Mouse (Mus musculus): Measurements from ENCODE around the gene Gm9999. TPM values are rescaled to one million over a fixed set of nuclear protein-coding genes. Genes with fewer than 3 reads are reported as not detected.

Gene Gm9999
- total RNA-seq, 2 experiments from 2014 or later: not detected

DNA sequence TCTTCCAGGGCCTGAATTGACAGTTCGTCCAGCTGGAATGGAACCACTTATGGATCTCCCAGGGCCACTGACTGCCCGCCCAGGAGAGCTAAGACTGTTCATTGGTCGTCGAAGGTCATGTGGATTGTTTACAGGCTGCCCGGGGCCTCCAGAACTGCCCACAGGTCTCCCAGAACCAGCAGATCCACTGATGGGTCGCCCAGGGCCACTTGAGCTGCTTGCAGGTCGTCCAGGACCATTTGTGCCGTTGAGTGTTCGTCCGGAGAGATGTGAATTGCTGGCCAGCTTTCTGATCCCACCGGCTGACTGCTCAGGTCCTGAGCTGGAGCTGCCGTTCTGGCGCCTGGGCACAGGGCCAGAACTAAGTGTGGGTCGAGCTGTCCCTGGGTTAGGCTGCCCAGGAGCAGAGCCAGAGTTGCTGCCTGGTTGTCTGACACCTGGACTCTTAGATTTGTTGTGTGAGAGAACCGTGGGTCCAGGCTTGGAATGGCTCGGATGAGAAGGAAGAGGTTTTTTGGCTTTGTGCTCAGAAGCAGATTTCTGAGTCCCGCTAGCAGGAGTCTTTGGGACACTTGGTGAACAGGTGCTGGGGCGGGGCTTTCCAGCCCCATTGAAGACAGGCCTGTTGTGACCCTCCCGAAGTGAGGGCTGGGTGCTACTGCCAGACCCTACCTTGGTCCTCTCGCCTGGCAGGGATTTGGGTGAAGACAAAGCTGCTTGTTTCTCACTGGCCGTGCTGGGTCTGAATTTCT, 14.4 kb downstream of the Gm9999 start:
- DNase-seq (ENCODE audit: low spot score in 2 of 2): no peak
- intact Hi-C loops (cut with DNase I): no loop called here

DNA sequence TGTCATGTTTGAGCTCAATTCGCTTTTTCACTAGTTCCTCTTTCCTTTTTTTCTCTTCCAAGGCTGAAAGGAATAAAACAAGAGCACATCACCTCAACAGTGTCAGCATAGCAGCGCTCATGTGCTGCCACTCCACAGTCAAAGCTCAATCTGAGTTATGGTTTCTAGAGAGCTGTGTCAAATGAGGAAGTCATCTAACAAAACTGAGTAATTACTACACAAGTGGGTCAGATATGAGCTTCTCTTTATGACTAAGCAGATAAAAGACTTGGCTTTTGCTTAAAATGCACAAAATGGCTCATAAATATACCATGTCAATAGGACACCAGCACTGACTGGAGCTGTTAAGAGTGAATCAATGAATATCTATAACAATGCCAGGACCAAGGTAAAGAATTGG, 15.6 kb downstream of the Gm9999 start:
- DNase-seq (ENCODE audit: low spot score in 2 of 2): no peak
- intact Hi-C loops (cut with DNase I): no loop called here

DNA sequence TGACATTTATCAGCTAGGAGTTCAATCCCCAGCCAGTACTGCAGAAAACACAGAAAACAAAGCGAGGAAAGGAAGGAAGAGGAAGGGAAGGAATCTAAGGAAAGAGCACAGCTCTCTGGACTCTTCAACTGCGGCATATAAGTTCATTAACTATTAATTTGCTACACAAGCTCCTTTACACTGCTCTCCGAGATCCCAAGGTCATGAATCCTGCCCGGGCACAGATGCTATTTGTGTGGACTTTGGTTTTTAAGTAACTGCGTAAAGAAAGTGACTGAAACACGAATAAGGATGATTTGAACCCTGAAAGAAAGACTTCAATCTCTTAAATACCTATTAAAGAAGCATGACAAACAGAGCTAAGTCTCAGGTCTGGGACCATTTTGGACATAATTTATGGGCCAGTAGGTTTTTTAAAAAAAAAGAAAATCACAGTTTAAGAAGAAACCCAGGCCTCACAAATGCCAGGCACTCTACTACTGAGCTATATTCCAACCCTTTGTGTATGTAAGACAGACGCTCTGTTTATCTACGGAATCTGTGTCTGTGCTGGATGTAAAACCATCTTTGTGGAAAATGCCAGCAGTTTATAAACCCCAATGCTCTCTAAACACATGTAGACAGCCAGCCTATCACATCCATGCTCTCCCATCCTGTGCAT, 16.7 kb downstream of the Gm9999 start:
- intact Hi-C loops (cut with DNase I): no loop called here
- DNase-seq (ENCODE audit: low spot score in 2 of 2): no peak

DNA sequence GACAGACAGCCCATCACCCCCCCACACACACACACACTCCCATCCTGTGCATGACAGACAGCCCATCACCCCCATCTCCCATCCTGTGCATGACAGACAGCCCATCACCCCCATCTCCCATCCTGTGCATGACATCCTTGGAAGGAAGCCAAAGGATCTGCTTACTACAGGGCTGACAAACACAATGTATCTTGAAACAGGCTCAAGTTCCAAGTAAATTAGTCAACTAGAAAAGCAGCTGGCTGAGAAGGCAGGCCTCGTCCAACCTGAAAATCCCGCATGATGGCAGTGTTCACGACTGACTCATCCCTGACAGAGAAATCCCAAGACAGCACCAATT, 17.2 kb downstream of the Gm9999 start:
- DNase-seq (ENCODE audit: low spot score in 2 of 2): no peak
- intact Hi-C loops (cut with DNase I): no loop called here

DNA sequence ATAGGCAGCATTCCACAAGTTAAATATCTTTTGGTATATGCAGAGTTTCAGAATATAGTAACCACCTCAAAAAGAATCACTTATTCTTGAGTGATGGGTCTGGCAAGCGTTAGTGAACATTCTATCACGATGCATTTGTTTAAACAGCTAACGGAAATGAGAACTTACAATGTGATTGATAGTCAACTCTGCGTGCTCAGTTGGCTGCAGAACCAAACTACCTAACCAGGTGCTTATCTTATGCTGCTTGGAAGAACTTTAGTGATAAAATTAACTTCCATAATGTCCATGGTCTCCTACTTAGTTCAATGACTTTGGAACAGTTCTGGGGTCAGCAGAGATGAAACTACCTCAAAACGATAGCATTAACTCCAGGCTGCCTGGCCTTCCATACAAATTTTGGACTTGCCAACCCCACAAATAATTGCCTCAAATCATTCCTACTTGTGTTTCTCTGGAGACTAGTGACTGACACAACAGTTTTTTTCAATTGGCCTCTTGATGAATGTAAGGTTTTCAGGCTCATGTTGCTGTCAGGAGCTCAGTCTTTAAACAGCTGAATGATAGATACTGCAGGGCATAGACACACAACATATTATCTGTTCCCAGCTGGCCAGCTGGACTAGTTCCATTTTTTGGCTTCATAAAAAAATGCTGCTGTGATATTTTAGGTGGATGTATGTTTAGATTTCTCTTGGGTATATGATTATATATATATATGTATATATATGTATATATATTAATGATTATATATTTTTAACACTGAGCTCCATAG, 17.9 kb downstream of the Gm9999 start:
- DNase-seq (ENCODE audit: low spot score in 2 of 2): no peak
- intact Hi-C loops (cut with DNase I): no loop called here

DNA sequence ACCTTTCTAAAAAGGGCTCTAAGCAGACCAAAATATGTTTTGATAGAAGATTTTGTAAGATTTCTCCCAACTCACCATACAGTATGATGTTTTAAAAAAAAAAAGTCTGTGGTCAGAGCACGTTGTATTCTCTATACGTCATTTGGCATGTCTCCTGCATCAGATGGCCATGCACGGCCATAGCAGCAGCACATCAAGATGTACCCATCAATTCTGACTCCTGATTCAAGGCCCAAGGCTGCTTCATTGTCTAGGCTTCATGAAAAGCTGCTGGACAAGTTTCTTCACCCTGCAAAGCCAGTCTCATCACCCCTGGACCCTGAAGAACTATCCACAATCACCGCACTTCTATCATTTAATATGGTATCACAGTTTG, 18.5 kb downstream of the Gm9999 start:
- DNase-seq (ENCODE audit: low spot score in 2 of 2): no peak
- intact Hi-C loops (cut with DNase I): no loop called here

DNA sequence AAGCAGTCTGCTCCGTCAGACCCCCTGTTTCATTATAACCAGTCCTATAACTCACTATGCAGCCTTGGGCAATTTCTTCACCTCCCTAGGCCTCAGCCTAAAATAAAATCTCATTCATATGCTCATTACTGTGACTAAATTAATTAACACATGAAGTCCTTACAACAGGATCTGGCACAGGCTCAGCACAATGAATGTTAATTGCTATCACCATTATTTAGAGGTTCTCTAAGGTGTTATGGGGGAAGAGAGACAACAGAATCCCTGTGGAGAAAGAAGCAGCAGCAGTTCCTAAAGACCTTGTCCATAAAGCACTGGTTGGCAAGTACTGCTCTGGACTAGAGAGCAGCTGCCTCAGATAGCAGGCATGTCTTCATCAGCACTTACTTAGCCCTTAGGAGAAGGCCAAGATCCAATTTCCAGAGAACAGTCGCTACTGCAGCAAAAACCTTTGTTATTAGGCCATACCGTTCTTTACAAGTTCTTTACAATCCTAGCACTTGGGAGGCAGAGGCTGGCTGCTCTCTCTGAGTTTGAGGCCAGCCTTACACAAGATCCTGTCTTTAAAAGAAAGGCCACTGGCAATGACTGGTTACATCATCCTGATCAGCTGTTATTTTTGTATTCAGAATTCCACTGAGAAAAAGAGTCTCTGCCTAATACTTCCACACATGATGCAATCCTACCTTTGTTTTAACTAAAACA, 20.2 kb downstream of the Gm9999 start:
- intact Hi-C loops (cut with DNase I): no loop called here
- DNase-seq (ENCODE audit: low spot score in 2 of 2): no peak

DNA sequence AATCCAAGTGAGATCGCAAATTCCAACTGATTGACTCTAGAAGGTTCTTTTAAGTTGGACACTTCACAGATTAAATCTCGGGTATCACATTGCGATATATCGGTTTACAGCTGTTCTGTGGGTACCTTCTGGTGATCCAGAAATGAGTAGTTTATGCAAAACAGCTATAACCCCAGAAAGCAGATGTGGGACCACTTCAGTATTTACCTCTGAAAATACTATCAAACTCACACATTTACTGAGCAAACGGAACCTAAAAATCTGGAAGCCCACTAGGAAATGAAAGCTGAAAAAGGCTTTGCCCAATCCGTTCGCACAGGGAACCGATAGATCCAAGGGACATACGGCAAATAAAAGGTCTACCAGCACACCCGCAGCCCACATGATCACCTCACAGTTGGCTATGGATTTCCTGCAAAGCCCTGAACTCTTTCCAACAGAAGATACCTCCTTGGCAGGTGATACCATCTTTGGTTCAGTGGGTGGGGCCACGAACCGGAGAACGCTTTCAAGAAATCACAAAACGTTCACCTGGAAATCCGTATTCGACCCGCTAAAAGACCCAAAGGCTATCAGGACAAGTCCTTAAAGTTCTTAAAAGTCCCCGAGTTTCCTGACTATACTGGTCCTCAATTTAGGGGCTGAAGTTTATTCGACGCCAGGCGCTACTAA, 23.9 kb downstream of the Gm9999 start:
- DNase-seq (ENCODE audit: low spot score in 2 of 2): no peak
- intact Hi-C loops (cut with DNase I): loop anchor here (5.0 kb wide), 1 partner anchor 210 kb away; the partner anchor contains the start of genes Gtf2h1 and Hps5

DNA sequence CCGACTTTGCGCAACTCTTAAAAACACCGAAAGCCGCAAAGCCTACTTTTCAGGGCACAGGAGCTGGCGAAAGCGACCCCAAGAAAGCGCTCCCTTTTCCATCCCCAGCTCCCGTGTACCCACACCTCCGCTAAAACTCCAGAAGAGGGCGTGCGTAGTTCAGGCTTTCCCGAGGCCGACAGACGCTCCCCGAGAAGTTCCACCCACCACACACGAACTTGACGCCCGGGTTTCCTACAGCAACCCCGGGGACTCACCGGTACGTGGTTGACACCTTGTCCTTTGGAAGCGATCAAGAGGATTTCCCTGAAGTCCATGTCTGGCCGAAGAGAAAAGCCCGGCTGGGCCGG, 24.4 kb downstream of the Gm9999 start:
- intact Hi-C loops (cut with DNase I): loop anchor here (2.0 to 5.0 kb wide), 2 partner anchors 49 to 210 kb away; partner anchors contain the start of genes Gtf2h1, Hps5 and Uevld
- DNase-seq (ENCODE audit: low spot score in 2 of 2): no peak

DNA sequence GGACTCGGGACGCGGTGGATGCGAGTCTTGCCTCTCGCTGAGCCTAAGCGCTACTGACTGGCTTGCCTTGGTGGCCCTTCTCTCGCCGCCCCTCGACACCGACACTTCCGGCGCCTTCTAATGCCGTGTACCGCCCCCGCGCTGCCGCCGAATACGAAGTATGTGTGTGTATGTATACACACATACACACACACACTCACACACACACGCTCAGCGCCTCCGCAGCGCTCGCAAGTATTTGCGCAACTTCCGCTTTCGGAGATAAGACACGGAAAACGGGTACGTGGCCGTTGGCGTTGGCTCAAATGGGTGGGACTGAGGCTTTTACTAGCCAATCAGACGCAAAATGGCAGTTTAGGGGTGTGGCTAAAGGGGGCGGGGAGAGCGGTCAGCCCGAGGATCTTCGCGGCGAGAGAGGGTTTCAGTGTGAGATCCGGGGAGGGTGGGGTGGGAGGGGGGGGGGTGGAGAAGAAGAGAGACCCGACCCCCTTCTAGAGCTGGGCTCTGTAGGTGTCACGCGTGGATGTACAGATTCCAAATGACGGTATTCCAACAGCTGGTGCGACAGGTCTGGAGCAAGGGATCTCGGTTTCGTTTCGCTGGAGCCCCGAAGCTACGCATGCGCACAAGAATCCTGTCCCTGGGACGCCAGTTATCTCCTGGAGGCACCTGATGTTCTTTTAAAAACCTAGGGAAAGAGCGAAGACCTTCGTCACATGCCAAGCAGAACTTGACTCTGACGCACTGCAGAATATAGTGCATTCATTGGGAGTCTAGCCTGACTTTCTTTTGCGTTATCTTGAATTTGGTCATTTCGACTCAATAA, 25.0 kb downstream of the Gm9999 start, which contains the start of gene Spty2d1:
TSS of gene Spty2d1 (minus strand) at position 244 of the 826 bp plus-strand sequence.
- peak; percentile 99 to 100 for DNase-seq (ENCODE audit: low spot score in 2 of 2)
- intact Hi-C loops (cut with DNase I): loop anchor here (2.0 to 5.0 kb wide), 2 partner anchors 50 to 211 kb away; partner anchors contain the start of genes Gtf2h1, Hps5 and Uevld

DNA sequence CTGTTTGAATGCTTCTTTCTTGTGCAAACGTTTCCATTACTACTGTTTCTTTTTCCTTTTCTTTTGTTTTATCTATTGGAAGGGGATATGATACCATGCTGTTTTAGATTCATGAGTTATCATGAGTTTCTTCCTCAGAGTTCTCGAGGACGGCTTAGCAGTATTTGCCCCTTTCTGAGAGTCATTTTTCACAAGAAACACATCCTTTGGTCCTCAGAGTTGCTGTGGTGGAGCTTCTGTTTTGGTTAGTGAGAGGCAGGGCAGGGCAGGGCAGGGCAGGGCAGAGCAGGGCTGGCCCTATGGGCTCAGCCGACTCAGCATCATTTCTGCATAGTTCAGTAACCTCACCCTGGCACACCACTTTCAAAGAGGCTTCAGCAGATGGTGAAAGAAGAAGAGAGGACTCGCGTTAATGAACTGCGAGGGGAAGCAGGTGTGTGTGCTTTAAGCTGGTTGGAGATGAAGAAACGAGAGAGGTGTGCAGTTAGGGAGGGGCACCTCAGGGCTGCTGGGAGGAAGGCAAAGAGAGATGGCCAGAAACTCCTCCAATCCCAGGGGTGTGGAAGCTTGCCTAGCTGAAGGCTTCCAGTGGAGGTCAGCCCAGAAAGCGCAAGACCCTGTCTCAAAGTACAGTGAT, 29.9 kb downstream of the Gm9999 start:
- intact Hi-C loops (cut with DNase I): no loop called here
- no peak for DNase-seq (ENCODE audit: low spot score in 2 of 2)

DNA sequence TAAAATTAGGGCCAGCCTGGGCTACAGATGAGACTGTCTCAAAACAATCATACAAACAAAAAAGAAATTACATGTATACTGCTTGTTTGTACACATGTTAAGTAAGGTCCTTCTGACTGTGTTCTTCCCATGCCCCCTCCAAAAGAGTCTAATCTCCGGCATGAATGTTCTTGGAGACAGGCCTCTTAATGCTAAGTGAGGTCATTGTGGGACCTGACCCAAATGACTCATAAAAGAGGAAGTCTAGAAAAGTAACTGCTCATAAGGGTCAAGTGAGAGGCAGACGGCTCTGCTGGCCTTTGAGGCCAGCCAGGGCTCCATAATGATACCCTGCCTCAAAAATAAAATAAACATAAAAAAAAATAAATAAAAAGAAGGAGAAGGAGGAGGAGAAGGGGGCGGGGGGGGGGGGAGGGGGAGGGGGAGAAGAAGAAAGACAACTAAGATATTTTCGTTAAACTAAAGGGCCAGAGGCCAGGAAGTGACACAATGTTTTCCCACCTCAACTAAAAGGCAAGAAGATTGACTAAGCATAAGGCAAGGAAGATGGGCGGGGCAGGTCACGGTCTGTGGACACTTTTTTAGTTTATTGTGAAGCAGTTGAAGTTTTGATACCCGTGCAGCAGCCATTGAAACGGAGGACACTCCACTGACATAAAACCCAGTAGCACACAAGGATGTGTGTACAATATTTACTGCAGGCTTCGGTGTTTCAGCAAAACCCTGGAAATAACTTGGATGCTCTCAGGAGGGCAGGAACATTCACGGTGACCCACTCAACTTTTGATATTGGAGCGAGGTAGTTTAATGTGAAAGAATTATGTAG, 31.4 kb downstream of the Gm9999 start:
- intact Hi-C loops (cut with DNase I): loop anchor here (1.0 kb wide), 1 partner anchor 51 kb away; no protein-coding TSS in a partner anchor

DNA sequence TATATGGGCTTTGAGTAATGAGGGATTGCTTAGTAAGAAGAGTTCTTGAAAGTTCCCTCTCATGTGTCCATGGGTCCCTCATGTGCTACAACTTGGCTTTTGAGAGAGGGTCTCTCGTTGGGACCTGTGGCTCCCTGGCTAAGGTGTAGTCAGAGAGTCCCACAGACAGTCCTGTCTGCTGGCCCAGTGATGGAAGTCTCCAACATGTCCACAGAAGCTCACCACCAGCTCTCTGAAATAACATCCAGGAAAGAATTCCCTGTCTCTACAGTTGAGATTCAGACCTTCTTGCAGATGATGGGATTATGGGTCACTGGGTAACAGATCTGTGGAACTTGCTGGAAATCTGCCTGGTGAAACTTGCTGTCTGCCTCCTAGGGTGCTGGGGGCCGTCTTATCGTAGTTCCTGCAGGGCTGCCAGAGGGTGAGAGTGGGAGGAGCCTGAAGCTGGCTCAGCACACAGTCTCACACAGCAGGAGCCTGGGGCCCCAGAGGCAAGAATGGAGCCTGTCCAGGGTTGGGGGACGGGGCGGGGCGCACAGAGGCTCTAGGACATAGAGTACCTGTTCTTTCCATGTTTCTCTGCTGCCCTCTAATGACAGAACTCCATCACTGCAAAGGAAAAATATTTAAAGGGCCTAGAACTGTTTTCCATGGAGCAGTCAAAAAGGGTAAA, 32.1 kb downstream of the Gm9999 start:
- intact Hi-C loops (cut with DNase I): loop anchor here (1.0 kb wide), 1 partner anchor 52 kb away; no protein-coding TSS in a partner anchor
- peak; percentile 60 to 81 for DNase-seq (ENCODE audit: low spot score in 2 of 2)

More for the DNA sequence above, 31.4 kb downstream of the Gm9999 start:
- DNase-seq (ENCODE audit: low spot score in 2 of 2): no peak

DNA sequence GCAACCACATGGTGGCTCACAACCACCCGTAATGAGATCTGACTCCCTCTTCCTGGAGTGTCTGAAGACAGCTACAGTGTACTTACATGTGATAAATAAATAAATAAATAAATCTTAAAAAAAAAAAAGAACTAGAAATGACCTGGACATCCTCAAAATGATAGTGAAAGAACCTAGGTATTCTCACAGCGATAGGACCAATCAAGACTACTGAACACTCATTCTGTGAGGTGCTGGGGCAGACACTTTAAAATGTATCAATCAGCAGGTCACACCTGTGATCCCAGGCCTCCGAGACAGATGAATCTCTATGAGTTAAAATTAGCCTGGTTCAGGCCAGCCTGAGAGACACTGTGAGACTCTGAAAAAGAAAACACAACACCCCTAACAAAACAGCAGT, 33.2 kb downstream of the Gm9999 start:
- DNase-seq (ENCODE audit: low spot score in 2 of 2): no peak
- intact Hi-C loops (cut with DNase I): no loop called here

DNA sequence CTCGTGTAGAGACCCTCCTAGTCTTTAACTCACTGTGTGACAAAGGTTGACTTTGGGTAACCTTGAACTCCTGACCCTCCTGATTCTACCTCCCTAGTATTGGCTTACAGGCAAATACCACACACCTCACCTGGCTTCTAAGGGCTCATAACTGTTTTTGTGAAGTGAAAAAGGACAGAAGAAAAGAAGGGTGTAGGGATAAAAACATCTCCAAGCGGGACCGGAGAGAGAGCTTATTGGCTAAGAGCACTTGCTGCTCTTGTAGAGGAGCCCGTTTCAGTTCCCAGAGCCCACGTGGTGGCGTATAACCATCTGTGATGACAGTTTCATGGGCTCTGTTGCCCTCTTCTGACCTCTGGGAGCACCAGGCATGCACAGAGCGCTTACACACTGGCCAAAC, 33.8 kb downstream of the Gm9999 start:
- no peak for DNase-seq (ENCODE audit: low spot score in 2 of 2)
- intact Hi-C loops (cut with DNase I): no loop called here

DNA sequence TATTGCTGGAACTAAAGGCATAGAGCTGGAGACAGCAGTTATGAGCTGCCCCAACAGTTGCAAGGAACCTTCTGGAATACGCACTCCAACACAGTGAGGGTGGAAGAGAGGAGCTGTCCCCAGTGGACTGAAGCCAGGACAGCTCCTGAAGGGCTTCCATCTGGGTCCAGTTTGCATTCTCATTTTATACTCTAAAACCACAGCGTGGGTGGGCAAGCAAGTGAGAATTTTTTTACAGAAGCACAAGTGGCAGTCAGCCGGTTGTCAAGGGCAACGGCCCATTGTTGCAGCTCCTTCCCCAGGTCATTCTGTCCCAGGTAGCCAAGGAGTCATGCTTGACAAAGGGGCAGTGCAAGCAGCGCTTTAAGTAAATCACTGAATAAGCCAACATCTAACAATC, 36.3 kb downstream of the Gm9999 start:
- intact Hi-C loops (cut with DNase I): no loop called here
- DNase-seq (ENCODE audit: low spot score in 2 of 2): peak; percentile 51 to 86

DNA sequence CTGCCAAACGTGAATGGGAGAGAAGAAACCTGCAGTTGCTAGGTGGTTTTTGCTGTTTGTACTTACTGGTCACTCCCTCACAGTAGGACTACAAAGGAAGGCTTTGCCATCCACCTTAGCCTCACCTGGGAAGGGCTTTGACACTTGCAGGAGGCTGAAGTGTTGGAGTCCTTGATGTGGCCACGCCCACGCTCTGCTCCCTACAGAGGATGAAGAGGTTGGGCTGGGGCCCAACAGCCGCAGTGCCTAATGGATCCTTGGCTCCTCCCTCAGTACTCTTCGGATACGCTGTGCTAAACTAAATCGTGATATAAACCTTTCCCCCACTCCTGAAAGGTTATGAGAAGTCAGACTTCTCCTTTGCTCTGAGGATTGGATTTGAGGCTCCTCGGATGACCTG, 37.6 kb downstream of the Gm9999 start:
- intact Hi-C loops (cut with DNase I): no loop called here
- DNase-seq (ENCODE audit: low spot score in 2 of 2): no peak
